Mouse (Mus musculus): ENCODE data around the gene Fndc9.

Gene Fndc9

GRCm38 (mm10) chr11:46276168-46276567 is 40.8 kb downstream of the Fndc9 start:
- no peak for DNase-seq (ENCODE audit: low spot score in 2 of 2)

GRCm38 (mm10) chr11:46276778-46277177 is 41.4 kb downstream of the Fndc9 start:
- DNase-seq (ENCODE audit: low spot score in 2 of 2): no peak

GRCm38 (mm10) chr11:46278140-46278539 is 42.8 kb downstream of the Fndc9 start:
- DNase-seq (ENCODE audit: low spot score in 2 of 2): no peak

- no peak for DNase-seq (ENCODE audit: low spot score in 2 of 2)
These were observed 43.4 kb downstream of the Fndc9 start for GRCm38 (mm10) chr11:46278709-46279108.

GRCm38 (mm10) chr11:46282612-46283011 is 47.3 kb downstream of the Fndc9 start:
- no peak for DNase-seq (ENCODE audit: low spot score in 2 of 2)

GRCm38 (mm10) chr11:46283800-46284199 is 48.5 kb downstream of the Fndc9 start:
- no peak for DNase-seq (ENCODE audit: low spot score in 2 of 2)

- no peak for DNase-seq (ENCODE audit: low spot score in 2 of 2)
These were observed 51.5 kb downstream of the Fndc9 start for GRCm38 (mm10) chr11:46286803-46287202.

GRCm38 (mm10) chr11:46288091-46288490 is 52.8 kb downstream of the Fndc9 start:
- DNase-seq (ENCODE audit: low spot score in 2 of 2): no peak

- no peak for DNase-seq (ENCODE audit: low spot score in 2 of 2)
These were observed 53.7 kb downstream of the Fndc9 start for GRCm38 (mm10) chr11:46289022-46289421.

Data from urinary bladder, postnatal 4 days (tissue).